Mouse (Mus musculus): ENCODE measurements at regions not wholly inside any gene's neighbourhood (a gene's known extent, or its start where the extent isn't known, plus 50 kb on each side); places are given as distances from the start of the nearest gene placed in this dataset.

DNA sequence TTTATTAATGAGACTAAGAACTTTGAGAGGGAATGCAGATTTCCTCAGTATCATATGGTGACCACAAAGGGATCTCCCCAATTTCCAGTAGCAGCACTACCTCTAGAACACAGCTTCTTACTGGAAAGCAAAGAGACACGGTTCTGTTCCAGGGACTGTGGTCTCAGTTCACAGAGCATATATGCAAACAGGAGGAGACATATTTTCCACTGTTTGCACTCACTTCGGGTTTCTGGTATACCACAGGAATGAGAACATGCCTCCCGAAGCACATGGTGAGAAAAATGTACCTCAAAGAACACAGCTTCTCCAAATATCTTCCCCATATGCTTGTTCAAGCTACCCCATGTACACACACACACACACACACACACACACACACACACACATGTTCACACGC lies 224.1 kb upstream of the Gm9747 start:
- Histone ChIP-seq H3K27me3 (replicated peaks; ENCODE audit: insufficient read depth, low read length) (no peaks in the 10 kb centered on the region), H3K4me3 (ENCODE audit: low read depth, low read length) (no peak overlapping the region), H3K4me2 (replicated peaks; ENCODE audit: low read depth, low read length) (no peak overlapping the region), H3K9ac (replicated peaks; ENCODE audit: low read depth) (no peak overlapping the region), H3K9me3 (ENCODE audit: low read length) (no peaks in the 10 kb centered on the region), H3K4me1 (ENCODE audit: insufficient read depth, low read depth, low read length) (no peaks in the 10 kb centered on the region), H3K36me3 (ENCODE audit: insufficient read depth, low read length) (no peaks in the 10 kb centered on the region), H3K27ac (ENCODE audit: low read length) (no peak overlapping the region)
- ATAC-seq: no peak
- no peak for DNase-seq (ENCODE audit: low spot score)
- WGBS: 68% methylated on average over 4 of the region's 4 CpGs
- TF ChIP-seq CTCF (IDR thresholded peaks at IDR 0.05) (no peak), EP300 (IDR thresholded peaks at IDR 0.05) (no peak)

DNA sequence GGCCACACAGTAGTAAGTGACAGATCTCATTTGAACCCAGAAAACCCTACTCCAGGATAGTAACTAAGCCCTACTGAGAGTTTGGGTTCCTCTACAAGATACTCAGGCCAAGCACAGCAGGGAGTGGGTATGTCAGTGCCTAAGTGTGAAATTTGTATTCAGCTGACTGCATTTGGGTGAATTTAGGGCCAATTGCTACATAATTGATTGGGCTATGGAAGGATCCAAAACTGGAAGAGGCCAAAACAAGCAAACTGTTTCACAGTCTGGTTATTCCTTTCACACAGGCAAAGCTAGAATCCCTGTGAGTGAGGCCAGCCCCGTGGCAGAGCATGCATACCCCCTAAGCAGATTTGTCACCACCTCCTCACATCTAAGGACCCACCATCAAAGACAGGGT lies 221.9 kb upstream of the Gm9747 start:
- WGBS: 68% methylated on average over 1 of the region's 1 CpGs
- H3K9me3 ChIP-seq (ENCODE audit: low read length): no peaks in the 10 kb centered on the region
- no peaks in the 10 kb centered on the region for H3K27me3 ChIP-seq (replicated peaks; ENCODE audit: insufficient read depth, low read length)
- no peaks in the 10 kb centered on the region for H3K36me3 ChIP-seq (ENCODE audit: insufficient read depth, low read length)
- ATAC-seq (no peak), DNase-seq (ENCODE audit: low spot score) (no peak)
- TF ChIP-seq CTCF (IDR thresholded peaks at IDR 0.05) (no peak), EP300 (IDR thresholded peaks at IDR 0.05) (no peak)
- no peak overlapping the region for H3K9ac ChIP-seq (replicated peaks; ENCODE audit: low read depth)
- no peak overlapping the region for H3K4me3 ChIP-seq (ENCODE audit: low read depth, low read length)
- H3K27ac ChIP-seq (ENCODE audit: low read length): no peak overlapping the region
- no peaks in the 10 kb centered on the region for H3K4me1 ChIP-seq (ENCODE audit: insufficient read depth, low read depth, low read length)
- H3K4me2 ChIP-seq (replicated peaks; ENCODE audit: low read depth, low read length): no peak overlapping the region

DNA sequence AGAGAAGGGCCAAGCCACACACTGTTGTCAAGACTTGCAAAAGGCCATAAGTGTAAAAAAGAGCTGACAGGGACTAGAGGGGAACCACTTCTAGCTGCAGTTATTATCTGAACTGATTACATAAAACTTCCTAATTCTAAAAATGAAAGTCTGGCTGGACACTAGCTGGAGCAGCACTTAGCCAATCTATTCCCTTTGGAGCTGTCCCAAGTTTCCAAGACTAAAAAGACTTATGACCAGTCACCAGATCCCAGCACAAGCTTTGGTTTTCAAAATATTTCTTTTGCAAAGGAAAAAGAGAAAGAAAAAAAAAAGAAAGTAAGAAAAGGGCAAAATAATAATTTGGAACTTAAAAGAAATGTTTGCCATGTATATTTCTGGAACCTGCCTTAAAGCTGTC lies 217.6 kb upstream of the Gm9747 start:
- Histone ChIP-seq H3K27me3 (replicated peaks; ENCODE audit: insufficient read depth, low read length) (no peaks in the 10 kb centered on the region), H3K27ac (ENCODE audit: low read length) (no peak overlapping the region), H3K9me3 (ENCODE audit: low read length) (no peaks in the 10 kb centered on the region), H3K4me3 (ENCODE audit: low read depth, low read length) (no peak overlapping the region), H3K4me2 (replicated peaks; ENCODE audit: low read depth, low read length) (no peak overlapping the region), H3K9ac (replicated peaks; ENCODE audit: low read depth) (no peak overlapping the region), H3K4me1 (ENCODE audit: insufficient read depth, low read depth, low read length) (no peaks in the 10 kb centered on the region), H3K36me3 (ENCODE audit: insufficient read depth, low read length) (no peaks in the 10 kb centered on the region)
- ATAC-seq (no peak), DNase-seq (ENCODE audit: low spot score) (no peak)
- TF ChIP-seq EP300 (IDR thresholded peaks at IDR 0.05) (no peak), CTCF (IDR thresholded peaks at IDR 0.05) (no peak)

DNA sequence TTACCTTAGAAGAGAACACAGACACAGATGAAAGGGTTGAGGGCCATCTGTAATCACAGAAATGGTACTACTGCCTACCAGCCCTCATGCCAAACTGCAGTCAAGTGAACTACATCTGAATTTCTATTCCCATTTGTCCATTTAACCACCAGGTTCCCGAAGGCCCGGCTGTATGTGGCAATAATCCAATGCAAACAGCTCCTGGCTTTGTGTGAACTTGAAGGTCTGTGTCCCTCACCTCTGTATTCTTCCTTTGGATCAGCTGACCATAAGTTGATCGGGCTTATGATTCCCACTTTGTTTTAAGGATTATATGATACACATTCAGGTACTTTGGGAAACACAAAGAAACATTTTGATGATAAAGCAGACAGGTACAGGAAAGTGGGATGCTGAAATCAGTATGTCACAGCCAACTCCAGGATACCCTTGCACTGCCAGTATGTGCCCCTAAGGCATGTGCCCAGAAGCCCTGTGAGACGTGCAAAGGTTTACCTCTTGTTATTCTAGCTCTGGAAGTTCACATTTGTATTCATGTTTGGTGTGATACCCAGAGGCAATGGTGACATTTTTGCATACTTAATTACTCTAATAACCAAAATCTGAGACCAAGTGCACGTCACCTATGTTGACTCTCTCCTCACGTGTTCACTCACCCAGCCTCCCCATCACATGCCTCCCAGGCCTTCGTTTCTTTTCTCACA lies 214.1 kb upstream of the Gm9747 start:
- 73% methylated on average over 7 of the region's 7 CpGs for WGBS
- Histone ChIP-seq H3K4me1 (ENCODE audit: insufficient read depth, low read depth, low read length) (no peaks in the 10 kb centered on the region), H3K4me3 (ENCODE audit: low read depth, low read length) (no peak overlapping the region), H3K36me3 (ENCODE audit: insufficient read depth, low read length) (no peaks in the 10 kb centered on the region), H3K9ac (replicated peaks; ENCODE audit: low read depth) (no peak overlapping the region), H3K4me2 (replicated peaks; ENCODE audit: low read depth, low read length) (no peak overlapping the region), H3K27ac (ENCODE audit: low read length) (no peak overlapping the region), H3K9me3 (ENCODE audit: low read length) (no peaks in the 10 kb centered on the region), H3K27me3 (replicated peaks; ENCODE audit: insufficient read depth, low read length) (no peaks in the 10 kb centered on the region)
- DNase-seq (ENCODE audit: low spot score) (no peak), ATAC-seq (no peak)
- TF ChIP-seq CTCF (IDR thresholded peaks at IDR 0.05) (no peak), EP300 (IDR thresholded peaks at IDR 0.05) (no peak)

DNA sequence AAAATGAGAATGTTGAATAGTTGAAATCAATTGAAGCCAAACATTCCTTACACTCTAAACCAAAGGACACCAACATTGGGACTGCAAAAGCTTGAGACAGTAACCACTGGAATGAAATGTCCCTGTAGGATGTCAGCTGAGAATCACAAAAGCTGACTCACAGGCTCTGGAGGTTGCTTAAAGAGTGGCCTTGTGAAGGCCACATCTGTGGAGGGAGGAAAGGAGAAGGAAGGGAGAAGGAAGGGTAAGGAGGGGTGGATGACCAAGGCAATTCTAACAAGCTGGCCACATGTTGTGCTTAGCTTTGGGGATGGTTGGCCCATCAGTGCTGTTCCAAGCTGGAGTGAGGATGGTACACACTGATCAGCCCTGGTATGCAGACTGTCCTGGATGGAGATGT lies 205.2 kb upstream of the Gm9747 start:
- DNase-seq (ENCODE audit: low spot score) (no peak), ATAC-seq (no peak)
- Histone ChIP-seq H3K4me3 (ENCODE audit: low read depth, low read length) (no peak overlapping the region), H3K9me3 (ENCODE audit: low read length) (no peaks in the 10 kb centered on the region), H3K4me1 (ENCODE audit: insufficient read depth, low read depth, low read length) (no peaks in the 10 kb centered on the region), H3K4me2 (replicated peaks; ENCODE audit: low read depth, low read length) (no peak overlapping the region), H3K36me3 (ENCODE audit: insufficient read depth, low read length) (no peaks in the 10 kb centered on the region), H3K9ac (replicated peaks; ENCODE audit: low read depth) (no peak overlapping the region), H3K27me3 (replicated peaks; ENCODE audit: insufficient read depth, low read length) (no peaks in the 10 kb centered on the region), H3K27ac (ENCODE audit: low read length) (no peak overlapping the region)
- TF ChIP-seq CTCF (IDR thresholded peaks at IDR 0.05): no peak
- no peak for TF ChIP-seq EP300 (IDR thresholded peaks at IDR 0.05)

DNA sequence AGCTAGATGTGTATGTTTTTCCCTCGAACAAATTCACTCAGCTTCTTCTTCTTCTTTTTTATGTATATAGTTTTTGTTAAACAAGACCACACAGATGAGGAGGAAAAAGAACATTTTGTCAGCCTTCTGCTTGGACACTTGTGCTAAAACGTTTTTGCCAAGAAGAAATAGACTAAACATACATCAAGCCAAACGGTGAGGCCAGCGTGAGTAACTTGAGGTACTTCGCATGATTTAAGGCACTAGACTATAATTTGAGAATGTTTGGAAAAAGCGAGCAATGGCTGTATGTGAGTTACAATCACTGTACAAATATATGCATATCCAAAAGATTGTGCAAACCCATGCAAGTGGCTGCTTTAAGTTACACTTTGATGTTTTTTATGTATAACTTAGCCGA lies 201.8 kb upstream of the Gm9747 start:
- peak; percentile 12 for DNase-seq (ENCODE audit: low spot score)
- peak; percentile 17; the same call in 1 of the 2 replicates for TF ChIP-seq EP300 (IDR thresholded peaks at IDR 0.05)
- no peak for TF ChIP-seq CTCF (IDR thresholded peaks at IDR 0.05)
- Histone ChIP-seq H3K9ac (replicated peaks; ENCODE audit: low read depth) (no peak overlapping the region), H3K9me3 (ENCODE audit: low read length) (no peaks in the 10 kb centered on the region), H3K4me3 (ENCODE audit: low read depth, low read length) (no peak overlapping the region), H3K27me3 (replicated peaks; ENCODE audit: insufficient read depth, low read length) (no peaks in the 10 kb centered on the region), H3K4me1 (ENCODE audit: insufficient read depth, low read depth, low read length) (no peaks in the 10 kb centered on the region), H3K27ac (ENCODE audit: low read length) (no peak overlapping the region), H3K4me2 (replicated peaks; ENCODE audit: low read depth, low read length) (no peak overlapping the region), H3K36me3 (ENCODE audit: insufficient read depth, low read length) (no peaks in the 10 kb centered on the region)
- ATAC-seq: no peak
- WGBS: 25% methylated on average over 7 of the region's 7 CpGs

DNA sequence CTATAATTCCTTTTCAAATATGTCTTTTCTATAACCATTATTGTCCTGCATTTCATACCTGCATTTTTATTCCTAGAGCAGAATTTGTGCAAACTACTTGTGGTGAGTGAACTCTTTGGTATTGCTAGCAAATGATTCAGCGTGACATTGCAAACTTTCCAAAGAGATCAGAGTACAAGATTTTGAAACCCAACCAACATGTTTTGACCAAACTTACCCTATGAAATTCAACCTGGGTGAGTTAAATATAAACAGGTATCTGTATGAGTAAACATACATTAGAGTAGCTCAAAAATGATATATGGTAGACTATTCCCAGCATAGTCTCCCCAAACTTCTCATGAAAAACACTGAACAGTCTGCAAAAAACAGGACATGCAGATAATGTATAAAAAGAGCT lies 200.5 kb upstream of the Gm9747 start:
- H3K4me1 ChIP-seq (ENCODE audit: insufficient read depth, low read depth, low read length): no peaks in the 10 kb centered on the region
- TF ChIP-seq EP300 (IDR thresholded peaks at IDR 0.05): no peak
- TF ChIP-seq CTCF (IDR thresholded peaks at IDR 0.05): no peak
- H3K9ac ChIP-seq (replicated peaks; ENCODE audit: low read depth): no peak overlapping the region
- DNase-seq (ENCODE audit: low spot score): no peak
- no peak overlapping the region for H3K27ac ChIP-seq (ENCODE audit: low read length)
- no peaks in the 10 kb centered on the region for H3K36me3 ChIP-seq (ENCODE audit: insufficient read depth, low read length)
- no peaks in the 10 kb centered on the region for H3K9me3 ChIP-seq (ENCODE audit: low read length)
- no peak overlapping the region for H3K4me3 ChIP-seq (ENCODE audit: low read depth, low read length)
- ATAC-seq: no peak
- no peak overlapping the region for H3K4me2 ChIP-seq (replicated peaks; ENCODE audit: low read depth, low read length)
- WGBS: 68% methylated on average over 1 of the region's 1 CpGs
- no peaks in the 10 kb centered on the region for H3K27me3 ChIP-seq (replicated peaks; ENCODE audit: insufficient read depth, low read length)

Measured in lung, postnatal 0 days (tissue).